Mouse (Mus musculus): Measurements from ENCODE around the gene Slc25a22. TPM values are rescaled to one million over a fixed set of nuclear protein-coding genes. Genes with fewer than 3 reads are reported as not detected.

The Slc25a22 gene
- 58.2 and 65.1 TPM in 2 replicates for polyA plus RNA-seq (2015; fragmentation: Nextera tagmentation; extraction: Ambion mirVana)

- Histone ChIP-seq H3K4me2 (peak within 1 kb of the TSS; percentile 94), H3K9me3 (replicated peaks) (no peaks in the 10 kb centered on the region), H3K4me1 (peaks cover 71% of the 10 kb centered on the region), H3K27me3 (no peaks in the 10 kb centered on the region), H3K9ac (peak within 1 kb of the TSS; percentile 83), H3K36me3 (ENCODE audit: poor library complexity, severe bottlenecking) (peaks cover 50% of the 10 kb centered on the region), H3K4me3 (peak within 1 kb of the TSS; percentile 61), H3K27ac (peak within 1 kb of the TSS; percentile 63)
- ATAC-seq = peak; percentile 80
- WGBS = 5% methylated on average over 53 of the region's 53 CpGs
Measured at GRCm38 (mm10) chr7:141437178-141438120, at the start of gene Slc25a22. TSS of gene Slc25a22 (minus strand) at chr7:141437892.

GRCm38 (mm10) chr7:141487141-141487540 is 49.4 kb upstream of the Slc25a22 start:
- 90% methylated on average over 7 of the region's 7 CpGs for WGBS
- ATAC-seq = no peak
- Histone ChIP-seq H3K27me3 (peaks cover 14% of the 10 kb centered on the region), H3K9me3 (replicated peaks) (no peaks in the 10 kb centered on the region), H3K4me2 (no peak overlapping the region), H3K27ac (no peak overlapping the region), H3K4me3 (no peak overlapping the region), H3K4me1 (peaks cover 12% of the 10 kb centered on the region), H3K9ac (no peak overlapping the region), H3K36me3 (ENCODE audit: poor library complexity, severe bottlenecking) (0 out of 2 replicates have a peak, but pooled peaks cover 8% of the 10 kb centered on the region)

- no peaks in the 10 kb centered on the region for H3K9me3 ChIP-seq (replicated peaks)
- no peak overlapping the region for H3K4me3 ChIP-seq
- no peak for ATAC-seq
- H3K27me3 ChIP-seq = peaks cover 18% of the 10 kb centered on the region
- H3K4me1 ChIP-seq = peaks cover 19% of the 10 kb centered on the region
- no peaks in the 10 kb centered on the region for H3K36me3 ChIP-seq (ENCODE audit: poor library complexity, severe bottlenecking)
- no peak overlapping the region for H3K9ac ChIP-seq
- WGBS = 84% methylated on average over 1 of the region's 1 CpGs
- H3K4me2 ChIP-seq = no peak overlapping the region
- no peak overlapping the region for H3K27ac ChIP-seq
Measured at GRCm38 (mm10) chr7:141486239-141486638, 48.5 kb upstream of the Slc25a22 start.

- WGBS = 89% methylated on average over 2 of the region's 2 CpGs
- H3K27me3 ChIP-seq = peaks cover 18% of the 10 kb centered on the region
- H3K4me2 ChIP-seq = no peak overlapping the region
- H3K4me3 ChIP-seq = no peak overlapping the region
- H3K9ac ChIP-seq = 0 out of 2 replicates have a peak overlapping the region, but pooled peaks have one; percentile 2
- ATAC-seq = no peak
- H3K27ac ChIP-seq = no peak overlapping the region
- peaks cover 25% of the 10 kb centered on the region for H3K4me1 ChIP-seq
- H3K36me3 ChIP-seq (ENCODE audit: poor library complexity, severe bottlenecking) = no peaks in the 10 kb centered on the region
- H3K9me3 ChIP-seq (replicated peaks) = no peaks in the 10 kb centered on the region
Measured at GRCm38 (mm10) chr7:141485606-141486005, 47.9 kb upstream of the Slc25a22 start.

- no peak overlapping the region for H3K27ac ChIP-seq
- H3K27me3 ChIP-seq = peaks cover 18% of the 10 kb centered on the region
- no peak overlapping the region for H3K4me3 ChIP-seq
- ATAC-seq = no peak
- H3K4me2 ChIP-seq = no peak overlapping the region
- peaks cover 25% of the 10 kb centered on the region for H3K4me1 ChIP-seq
- 80% methylated on average over 2 of the region's 2 CpGs for WGBS
- no peaks in the 10 kb centered on the region for H3K36me3 ChIP-seq (ENCODE audit: poor library complexity, severe bottlenecking)
- H3K9ac ChIP-seq = 0 out of 2 replicates have a peak overlapping the region, but pooled peaks have one; percentile 2
- H3K9me3 ChIP-seq (replicated peaks) = no peaks in the 10 kb centered on the region
Measured at GRCm38 (mm10) chr7:141485186-141485585, 47.5 kb upstream of the Slc25a22 start.

GRCm38 (mm10) chr7:141484186-141485120 is 46.8 kb upstream of the Slc25a22 start:
- Histone ChIP-seq H3K36me3 (ENCODE audit: poor library complexity, severe bottlenecking) (no peaks in the 10 kb centered on the region), H3K27me3 (peaks cover 18% of the 10 kb centered on the region), H3K9me3 (replicated peaks) (no peaks in the 10 kb centered on the region), H3K4me2 (no peak overlapping the region), H3K9ac (no peak overlapping the region), H3K4me1 (peaks cover 25% of the 10 kb centered on the region), H3K27ac (no peak overlapping the region), H3K4me3 (no peak overlapping the region)
- no peak for ATAC-seq
- 86% methylated on average over 4 of the region's 5 CpGs for WGBS

GRCm38 (mm10) chr7:141483114-141483653 is 45.5 kb upstream of the Slc25a22 start:
- peaks cover 25% of the 10 kb centered on the region for H3K4me1 ChIP-seq
- H3K27me3 ChIP-seq = peaks cover 22% of the 10 kb centered on the region
- H3K4me3 ChIP-seq = 0 out of 2 replicates have a peak overlapping the region, but pooled peaks have one; percentile 60
- no peaks in the 10 kb centered on the region for H3K9me3 ChIP-seq (replicated peaks)
- 74% methylated on average over 6 of the region's 6 CpGs for WGBS
- peak overlapping the region; percentile 95 for H3K4me2 ChIP-seq
- no peak for ATAC-seq
- H3K36me3 ChIP-seq (ENCODE audit: poor library complexity, severe bottlenecking) = no peaks in the 10 kb centered on the region
- H3K9ac ChIP-seq = no peak overlapping the region
- no peak overlapping the region for H3K27ac ChIP-seq

- no peaks in the 10 kb centered on the region for H3K9me3 ChIP-seq (replicated peaks)
- H3K36me3 ChIP-seq (ENCODE audit: poor library complexity, severe bottlenecking) = no peaks in the 10 kb centered on the region
- peak overlapping the region; percentile 95 for H3K4me2 ChIP-seq
- H3K27me3 ChIP-seq = peaks cover 24% of the 10 kb centered on the region
- H3K27ac ChIP-seq = no peak overlapping the region
- 0 out of 2 replicates have a peak, but pooled peaks have one; percentile 1 for ATAC-seq
- H3K4me1 ChIP-seq = peaks cover 25% of the 10 kb centered on the region
- H3K4me3 ChIP-seq = peak overlapping the region; percentile 60
- WGBS = 8% methylated on average over 11 of the region's 11 CpGs
- H3K9ac ChIP-seq = peak overlapping the region; percentile 79
Measured at GRCm38 (mm10) chr7:141482531-141483024, 44.9 kb upstream of the Slc25a22 start.

- WGBS = under 1% methylated on average over 73 of the region's 81 CpGs
- Histone ChIP-seq H3K9me3 (replicated peaks) (no peaks in the 10 kb centered on the region), H3K36me3 (ENCODE audit: poor library complexity, severe bottlenecking) (no peaks in the 10 kb centered on the region), H3K27me3 (peaks cover 31% of the 10 kb centered on the region), H3K4me1 (peaks cover 29% of the 10 kb centered on the region), H3K27ac (no peak overlapping the region), H3K4me2 (peak overlapping the region; percentile 95), H3K9ac (peak overlapping the region; percentile 79), H3K4me3 (peak overlapping the region; percentile 60)
- ATAC-seq = peak; percentile 66
Measured at GRCm38 (mm10) chr7:141481498-141482401, 44.1 kb upstream of the Slc25a22 start.

GRCm38 (mm10) chr7:141480842-141481497 is 43.3 kb upstream of the Slc25a22 start:
- peaks cover 37% of the 10 kb centered on the region for H3K4me1 ChIP-seq
- H3K27ac ChIP-seq = no peak overlapping the region
- no peaks in the 10 kb centered on the region for H3K9me3 ChIP-seq (replicated peaks)
- H3K27me3 ChIP-seq = peaks cover 39% of the 10 kb centered on the region
- H3K4me3 ChIP-seq = peak overlapping the region; percentile 60
- H3K36me3 ChIP-seq (ENCODE audit: poor library complexity, severe bottlenecking) = no peaks in the 10 kb centered on the region
- ATAC-seq = peak; percentile 58
- H3K9ac ChIP-seq = no peak overlapping the region
- H3K4me2 ChIP-seq = peak overlapping the region; percentile 95
- WGBS = 8% methylated on average over 10 of the region's 10 CpGs

All from forebrain, embryonic 13.5 days (tissue).